Mouse (Mus musculus) MEL (cell line): ENCODE results near the gene Ddx6. TPM values are rescaled to one million over a fixed set of nuclear protein-coding genes. Genes with fewer than 3 reads are reported as not detected.

ENCODE experiments used
- DNase-seq: peaks from one replicate; pipeline ENCODE4 v3.0.0; 2011; ENCODE audit warnings: low read depth, low spot score
- H3K27ac ChIP-seq: 2 replicates; pipeline ENCODE4 v1.5.1; 2012; ENCODE audit warnings: low read depth, mild to moderate bottlenecking, control low read depth, low read length, moderate library complexity; ENCODE audit not compliant: control insufficient read depth
- H3K27me3 ChIP-seq, 2 experiments: fragments of 150-350 bp in 1 of 2; sonication (generic) in 1 of 2; 2 replicates each; pipeline ENCODE4 v1.6.1; 2012; ENCODE audit warnings: low read length in 2 of 2, mild to moderate bottlenecking in 2 of 2, improper control_type of control experiment in 1 of 2, moderate library complexity in 1 of 2; ENCODE audit not compliant: insufficient read depth in 2 of 2, control insufficient read depth in 1 of 2
- H3K36me3 ChIP-seq, 2 experiments: 2 replicates each; pipeline ENCODE4 v1.6.1; 2012 to 2014; ENCODE audit warnings: low read length in 2 of 2, improper control_type of control experiment in 1 of 2, inconsistent platforms in 1 of 2, mild to moderate bottlenecking in 1 of 2; ENCODE audit not compliant: insufficient read depth in 2 of 2, control insufficient read depth in 1 of 2
- H3K4me1 ChIP-seq, 2 experiments: fragments of 150-350 bp in 1 of 2; sonication (generic) in 1 of 2; 2 replicates each; pipeline ENCODE4 v1.6.1; 2012; ENCODE audit warnings: low read length in 2 of 2, improper control_type of control experiment in 1 of 2, mild to moderate bottlenecking in 1 of 2; ENCODE audit not compliant: insufficient read depth in 2 of 2, control insufficient read depth in 1 of 2
- H3K4me3 ChIP-seq, 2 experiments: fragments of 150-350 bp in 1 of 2; sonication (generic) in 1 of 2; 2 replicates each; pipeline ENCODE4 v1.5.1; 2012; ENCODE audit warnings: low read depth in 2 of 2, low read length in 2 of 2, mild to moderate bottlenecking in 2 of 2, moderate library complexity in 2 of 2, control low read depth in 1 of 2, improper control_type of control experiment in 1 of 2; ENCODE audit not compliant: control insufficient read depth in 1 of 2, insufficient read depth in 1 of 2
- H3K79me2 ChIP-seq: 2 replicates; pipeline ENCODE4 v1.6.1; 2012; ENCODE audit warnings: mild to moderate bottlenecking, low read length, moderate library complexity; ENCODE audit not compliant: control insufficient read depth, poor library complexity, insufficient read depth
- H3K9ac ChIP-seq: 2 replicates; pipeline ENCODE4 v1.6.1; 2012; ENCODE audit warnings: low read depth, mild to moderate bottlenecking, control low read depth, low read length, moderate library complexity; ENCODE audit not compliant: control insufficient read depth, poor library complexity, severe bottlenecking
- H3K9me3 ChIP-seq: fragments of 150-350 bp; sonication (generic); replicated peaks from 2 replicates; pipeline ENCODE4 v1.6.1; 2012; ENCODE audit warnings: mild to moderate bottlenecking, low read length, improper control_type of control experiment, moderate library complexity; ENCODE audit not compliant: insufficient read depth
- BHLHE40 ChIP-seq: IDR thresholded peaks from 2 replicates; pipeline ENCODE4 v1.6.1; 2012; ENCODE audit warnings: low read depth, mild to moderate bottlenecking, inconsistent platforms, low read length, improper control_type of control experiment, borderline replicate concordance
- CHD1 ChIP-seq: IDR thresholded peaks from 2 replicates; pipeline ENCODE4 v1.6.1; 2012; ENCODE audit warnings: low read depth, mild to moderate bottlenecking, inconsistent platforms, low read length, improper control_type of control experiment
- CHD2 ChIP-seq: IDR thresholded peaks from 2 replicates; pipeline ENCODE4 v1.6.1; 2011; ENCODE audit warnings: low read length, improper control_type of control experiment
- CTCF ChIP-seq, 3 experiments: IDR thresholded peaks in 2 of 3; conservative IDR thresholded peaks in 1 of 3; 2 replicates each; pipeline ENCODE4 v1.5.1; 2011 to 2012; ENCODE audit warnings: low read length in 3 of 3, low read depth in 2 of 3, mild to moderate bottlenecking in 2 of 3, improper control_type of control experiment in 1 of 3, inconsistent platforms in 1 of 3, mixed read lengths in 1 of 3, moderate library complexity in 1 of 3; ENCODE audit not compliant: control insufficient read depth in 1 of 3, insufficient read depth in 1 of 3, poor library complexity in 1 of 3, severe bottlenecking in 1 of 3
- E2F4 ChIP-seq: IDR thresholded peaks from 2 replicates; pipeline ENCODE4 v1.6.1; 2011; ENCODE audit warnings: low read depth, low read length, improper control_type of control experiment, borderline replicate concordance
- EP300 ChIP-seq, 2 experiments: IDR thresholded peaks; 2 replicates each; pipeline ENCODE4 v1.6.1; 2011; ENCODE audit warnings: improper control_type of control experiment in 2 of 2, low read length in 2 of 2, low read depth in 1 of 2, mild to moderate bottlenecking in 1 of 2
- ETS1 ChIP-seq: IDR thresholded peaks from 2 replicates; pipeline ENCODE4 v1.6.1; 2012; ENCODE audit warnings: low read depth, mild to moderate bottlenecking, inconsistent platforms, low read length, improper control_type of control experiment, moderate library complexity
- GABPA ChIP-seq: IDR thresholded peaks from 2 replicates; pipeline ENCODE4 v1.6.1; 2012; ENCODE audit warnings: low read depth, mild to moderate bottlenecking, inconsistent platforms, low read length, improper control_type of control experiment, moderate library complexity
- HCFC1 ChIP-seq: IDR thresholded peaks from 2 replicates; pipeline ENCODE4 v1.6.1; 2012; ENCODE audit warnings: low read depth, mild to moderate bottlenecking, inconsistent platforms, low read length, improper control_type of control experiment, moderate library complexity
- JUND ChIP-seq: IDR thresholded peaks from 2 replicates; pipeline ENCODE4 v1.6.1; 2011; ENCODE audit warnings: low read depth, mild to moderate bottlenecking, improper control_type of control experiment, low read length
- KAT2A ChIP-seq: conservative IDR thresholded peaks from 2 replicates; pipeline ENCODE4 v1.6.1; 2012; ENCODE audit warnings: low read depth, low read length, improper control_type of control experiment, inconsistent platforms
- MAX ChIP-seq: IDR thresholded peaks from 2 replicates; pipeline ENCODE4 v1.6.1; 2011; ENCODE audit warnings: low read length, improper control_type of control experiment
- MAZ ChIP-seq: IDR thresholded peaks from 2 replicates; pipeline ENCODE4 v1.6.1; 2012; ENCODE audit warnings: low read depth, mild to moderate bottlenecking, inconsistent platforms, low read length, improper control_type of control experiment
- MEF2A ChIP-seq: IDR thresholded peaks from 2 replicates; pipeline ENCODE4 v1.6.1; 2014; ENCODE audit warnings: low read depth, mild to moderate bottlenecking, inconsistent platforms, low read length, improper control_type of control experiment; ENCODE audit not compliant: poor library complexity, insufficient replicate concordance, severe bottlenecking; ENCODE audit errors: extremely low read depth
- MXI1 ChIP-seq: IDR thresholded peaks from 2 replicates; pipeline ENCODE4 v1.6.1; 2011; ENCODE audit warnings: mild to moderate bottlenecking, low read depth, low read length, improper control_type of control experiment
- MYB ChIP-seq: IDR thresholded peaks from 2 replicates; pipeline ENCODE4 v1.6.1; 2011; ENCODE audit warnings: mild to moderate bottlenecking, low read depth, low read length, improper control_type of control experiment
- MYC ChIP-seq: IDR thresholded peaks from 2 replicates; pipeline ENCODE4 v1.6.1; 2011; ENCODE audit warnings: low read depth, mild to moderate bottlenecking, low read length, improper control_type of control experiment, moderate library complexity
- NELFE ChIP-seq: IDR thresholded peaks from 2 replicates; pipeline ENCODE4 v1.6.1; 2011; ENCODE audit warnings: low read depth, low read length, improper control_type of control experiment
- NRF1 ChIP-seq: IDR thresholded peaks from 2 replicates; pipeline ENCODE4 v1.6.1; 2014; ENCODE audit warnings: low read depth, mild to moderate bottlenecking, inconsistent platforms, low read length, improper control_type of control experiment, moderate library complexity; ENCODE audit not compliant: poor library complexity, insufficient read depth, severe bottlenecking
- POLR2A ChIP-seq, 2 experiments: IDR thresholded peaks; 2 replicates each; pipeline ENCODE4 v1.6.1; 2011 to 2012; ENCODE audit warnings: low read length in 2 of 2, mild to moderate bottlenecking in 2 of 2, control low read depth in 1 of 2, improper control_type of control experiment in 1 of 2, low read depth in 1 of 2, moderate library complexity in 1 of 2; ENCODE audit not compliant: control insufficient read depth in 1 of 2, insufficient read depth in 1 of 2, poor library complexity in 1 of 2
- POLR2AphosphoS2 ChIP-seq: IDR thresholded peaks from 2 replicates; pipeline ENCODE4 v1.6.1; 2011; ENCODE audit warnings: low read length, improper control_type of control experiment
- POLR2AphosphoS5 ChIP-seq: IDR thresholded peaks from 2 replicates; pipeline ENCODE4 v1.6.1; 2012; ENCODE audit warnings: low read depth, borderline replicate concordance, mild to moderate bottlenecking, inconsistent platforms, low read length, moderate library complexity, mixed read lengths
- RAD21 ChIP-seq: IDR thresholded peaks from 2 replicates; pipeline ENCODE4 v1.6.1; 2011; ENCODE audit warnings: mild to moderate bottlenecking, low read depth, low read length, improper control_type of control experiment
- SIN3A ChIP-seq: IDR thresholded peaks from 2 replicates; pipeline ENCODE4 v1.6.1; 2012; ENCODE audit warnings: low read length, improper control_type of control experiment, inconsistent platforms
- SMC3 ChIP-seq: IDR thresholded peaks from 2 replicates; pipeline ENCODE4 v1.6.1; 2011; ENCODE audit warnings: low read depth, low read length, improper control_type of control experiment
- TAL1 ChIP-seq: IDR thresholded peaks from 2 replicates; pipeline ENCODE4 v1.6.1; 2012; ENCODE audit warnings: mild to moderate bottlenecking, inconsistent platforms, low read length, moderate library complexity, mixed read lengths
- TBP ChIP-seq: IDR thresholded peaks from 2 replicates; pipeline ENCODE4 v1.8.0; 2011; ENCODE audit warnings: low read depth, low read length, improper control_type of control experiment
- TCF12 ChIP-seq: IDR thresholded peaks from 2 replicates; pipeline ENCODE4 v1.6.1; 2014; ENCODE audit warnings: low read depth, mild to moderate bottlenecking, inconsistent platforms, low read length, improper control_type of control experiment, moderate library complexity
- USF1 ChIP-seq: IDR thresholded peaks from 2 replicates; pipeline ENCODE4 v1.6.1; 2014; ENCODE audit warnings: low read depth, mild to moderate bottlenecking, inconsistent platforms, low read length, improper control_type of control experiment, moderate library complexity
- USF2 ChIP-seq, 2 experiments: IDR thresholded peaks; 2 replicates each; pipeline ENCODE4 v1.6.1; 2011 to 2012; ENCODE audit warnings: improper control_type of control experiment in 2 of 2, low read length in 2 of 2, borderline replicate concordance in 1 of 2, inconsistent platforms in 1 of 2, low read depth in 1 of 2, mild to moderate bottlenecking in 1 of 2; ENCODE audit not compliant: insufficient read depth in 1 of 2
- ZC3H11A ChIP-seq: IDR thresholded peaks from 2 replicates; pipeline ENCODE4 v1.6.1; 2012; ENCODE audit warnings: low read depth, mild to moderate bottlenecking, inconsistent platforms, low read length, improper control_type of control experiment
- ZMIZ1 ChIP-seq: IDR thresholded peaks from 2 replicates; pipeline ENCODE4 v1.6.1; 2012; ENCODE audit warnings: low read depth, mild to moderate bottlenecking, inconsistent platforms, low read length, improper control_type of control experiment, moderate library complexity
- ZNF384 ChIP-seq: IDR thresholded peaks from 2 replicates; pipeline ENCODE4 v1.6.1; 2012; ENCODE audit warnings: low read depth, mild to moderate bottlenecking, inconsistent platforms, low read length, improper control_type of control experiment
- polyA plus RNA-seq, 2 experiments: library from polyadenylated mRNA; stranded (reverse) in 1 of 2; unstranded in 1 of 2; fragments of >175 nt in 1 of 2; fragments of >200 nt in 1 of 2; gene quantifications; 2 replicates each; pipeline versions ENCODE4 v1.2.1 to v1.2.4; 2012; ENCODE audit warnings: low replicate concordance in 2 of 2, low read depth in 1 of 2; ENCODE audit not compliant: insufficient read length in 2 of 2, insufficient read depth in 1 of 2, missing spikeins in 1 of 2
- total RNA-seq: library from RNA; depleted of rRNA; stranded (reverse); fragments of 300-350 nt; gene quantifications from 2 replicates; pipeline ENCODE4 v1.2.3, GENCODE M21; 2012

The Ddx6 gene
- total and polyA plus RNA-seq, 3 experiments, result 35.9 to 96.5 (median 41.9) TPM

GRCm38 (mm10) chr9:44604779-44605615, at the start of gene Ddx6 (continued):
- no peak for TF ChIP-seq USF1
- TF ChIP-seq POLR2A (IDR thresholded peaks at IDR 0.05; ENCODE audit: control insufficient read depth in 1 of 2, insufficient read depth in 1 of 2, low read depth in 1 of 2, low read length in 2 of 2, poor library complexity in 1 of 2), result no peak; a peak in 3 of 4 replicates
- no peak for TF ChIP-seq TAL1
- TF ChIP-seq SIN3A, result peak; percentile 35
- no peak for TF ChIP-seq MYB

DNA sequence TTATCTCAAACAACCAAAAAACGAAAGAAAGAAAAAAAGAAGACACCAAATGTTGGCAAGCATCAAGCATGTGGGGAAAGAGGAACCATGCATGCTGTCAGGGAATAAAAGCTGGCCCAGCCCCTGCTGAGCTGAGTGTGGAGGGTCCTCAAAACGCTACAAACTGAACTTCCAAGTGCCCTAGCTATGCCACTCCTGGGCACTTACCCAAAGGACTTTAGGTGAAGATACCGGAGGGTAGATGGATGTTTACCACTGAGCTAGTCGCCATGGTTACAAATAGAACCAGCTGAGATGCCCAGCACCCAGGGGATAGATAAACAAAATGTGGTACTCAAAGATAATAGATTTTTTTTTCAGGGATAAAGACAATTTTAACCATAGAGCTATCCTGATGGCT, 43.1 kb upstream of the Ddx6 start, which contains the start of gene Cxcr5:
Gene Cxcr5, minus strand, starts transcription at position 281 of the 400 bp plus-strand sequence.
- H3K9me3 ChIP-seq, result no peaks in the 10 kb centered on the region
- peaks cover 21 to 28% of the 10 kb centered on the region in 2 experiments for H3K4me1 ChIP-seq
- H3K4me3 ChIP-seq, result no peak within 1 kb of the TSS
- H3K27me3 ChIP-seq, result no peaks in the 10 kb centered on the region
- peak; percentile 79 for DNase-seq
- H3K27ac ChIP-seq, result peak within 1 kb of the TSS; percentile 75; the same call in 1 of the 2 replicates
- peaks cover 0 to 18% of the 10 kb centered on the region in 2 experiments; a peak in 2 of 4 replicates for H3K36me3 ChIP-seq
- H3K79me2 ChIP-seq, result no peaks in the 10 kb centered on the region
- no peak within 1 kb of the TSS for H3K9ac ChIP-seq
- no peak for TF ChIP-seq CTCF (IDR thresholded peaks at IDR 0.05 in 2 of 3, conservative IDR thresholded peaks at IDR 0.05 in 1 of 3; ENCODE audit: control insufficient read depth in 1 of 3, insufficient read depth in 1 of 3, low read depth in 2 of 3, low read length in 3 of 3, poor library complexity in 1 of 3, severe bottlenecking in 1 of 3)
- peak; percentile 31; the same call in 1 of the 2 replicates for TF ChIP-seq HCFC1
- TF ChIP-seq SIN3A, result peak; percentile 57
- no peak for TF ChIP-seq GABPA
- no peak for TF ChIP-seq RAD21
- no peak for TF ChIP-seq MAZ
- peak; percentile 24; the same call in 1 of the 2 replicates for TF ChIP-seq MEF2A
- no peak; the same call in 1 of the 2 replicates for TF ChIP-seq ZC3H11A
- peak; percentile 48 to 73 for TF ChIP-seq EP300 (IDR thresholded peaks at IDR 0.05; ENCODE audit: low read depth in 1 of 2, low read length in 2 of 2)
- no peak for TF ChIP-seq POLR2AphosphoS5
- peak; percentile 68 for TF ChIP-seq ZNF384
- TF ChIP-seq MXI1, result peak; percentile 78
- no peak for TF ChIP-seq POLR2AphosphoS2
- TF ChIP-seq TCF12, result peak; percentile 89
- TF ChIP-seq CHD1, result no peak
- TF ChIP-seq TBP, result no peak
- no peak for TF ChIP-seq CHD2
- no peak for TF ChIP-seq SMC3
- no peak for TF ChIP-seq NELFE
- no peak for TF ChIP-seq MYB
- TF ChIP-seq JUND, result no peak
- no peak for TF ChIP-seq NRF1
- TF ChIP-seq USF2 (IDR thresholded peaks at IDR 0.05; ENCODE audit: borderline replicate concordance in 1 of 2, insufficient read depth in 1 of 2, low read depth in 1 of 2, low read length in 2 of 2), result no peak
- peak; percentile 53 for TF ChIP-seq TAL1
- TF ChIP-seq BHLHE40, result no peak
- peak; percentile 66; the same call in 1 of the 2 replicates for TF ChIP-seq MYC
- no peak for TF ChIP-seq POLR2A (IDR thresholded peaks at IDR 0.05; ENCODE audit: control insufficient read depth in 1 of 2, insufficient read depth in 1 of 2, low read depth in 1 of 2, low read length in 2 of 2, poor library complexity in 1 of 2)
- TF ChIP-seq MAX, result peak; percentile 63
- TF ChIP-seq ETS1, result peak; percentile 71
- TF ChIP-seq KAT2A, result no peak
- no peak for TF ChIP-seq E2F4
- no peak for TF ChIP-seq ZMIZ1
